Comparison of ENCODE assay signal across 12 mouse cellular contexts in genomic region chr8:89926666-89927232, GRCm38 (mm10).
DNase-seq lines count a peak whose midpoint lies in the region; ATAC-seq lines count a peak whose summit lies in the region.
"Had no signal": no experiment of that assay in that cellular context is flagged by ENCODE, and none has a peak within 500 bp of the region (broad histone marks: within the 10 kb centered on the region; RNA-seq: fewer than 3 reads in every experiment).

No protein-coding gene starts in this region.

- intact Hi-C loops in left cerebral cortex, postnatal 25 days (cut with DNase I): no loop called here

- H3K27me3 ChIP-seq in hindbrain, embryonic 13.5 days: no peaks in the 10 kb centered on the region
- H3K27me3 ChIP-seq in neural tube, embryonic 15.5 days (replicated peaks): no peaks in the 10 kb centered on the region
- H3K27me3 ChIP-seq in intestine, embryonic 16.5 days (replicated peaks; ENCODE audit: control insufficient read depth, insufficient read depth, low read length): no peaks in the 10 kb centered on the region
- H3K27me3 ChIP-seq: CH12.LX; heart, embryonic 13.5 days had no signal

- 0 out of 2 replicates have a peak overlapping the region, but pooled peaks have one; percentile 20 for H3K9ac ChIP-seq in hindbrain, embryonic 13.5 days
- H3K9ac ChIP-seq in neural tube, embryonic 15.5 days (replicated peaks): no peak overlapping the region
- no peak overlapping the region for H3K9ac ChIP-seq in intestine, embryonic 16.5 days (ENCODE audit: low read depth, low read length)
- H3K9ac ChIP-seq: heart, embryonic 13.5 days had no signal

- no peak overlapping the region for H3K4me3 ChIP-seq in hindbrain, embryonic 13.5 days
- H3K4me3 ChIP-seq in neural tube, embryonic 15.5 days (replicated peaks): no peak overlapping the region
- no peak overlapping the region for H3K4me3 ChIP-seq in intestine, embryonic 16.5 days (ENCODE audit: low read length)
- H3K4me3 ChIP-seq: heart, embryonic 13.5 days had no signal

- 4% methylated on average over 3 of the region's 3 CpGs for WGBS in hindbrain, embryonic 13.5 days
- WGBS in neural tube, embryonic 15.5 days: 14% methylated on average over 3 of the region's 3 CpGs
- WGBS in intestine, embryonic 16.5 days: 31% methylated on average over 3 of the region's 3 CpGs

- no peak overlapping the region for H3K4me2 ChIP-seq in hindbrain, embryonic 13.5 days
- no peak overlapping the region for H3K4me2 ChIP-seq in neural tube, embryonic 15.5 days
- H3K4me2 ChIP-seq in intestine, embryonic 16.5 days (ENCODE audit: low read depth, low read length): no peak overlapping the region
- H3K4me2 ChIP-seq: heart, embryonic 13.5 days had no signal

- H3K4me1 ChIP-seq in hindbrain, embryonic 13.5 days (replicated peaks): peaks cover 15% of the 10 kb centered on the region
- H3K4me1 ChIP-seq in neural tube, embryonic 15.5 days: peaks cover 10% of the 10 kb centered on the region; the same call in 1 of the 2 replicates
- H3K4me1 ChIP-seq in intestine, embryonic 16.5 days (ENCODE audit: control insufficient read depth, insufficient read depth, low read length): no peaks in the 10 kb centered on the region

- DNase-seq in left cerebral cortex, postnatal 25 days (ENCODE audit: low spot score in 2 of 2): peak; percentile 14 to 20
- DNase-seq in left cerebral cortex, adult 9 months (ENCODE audit: low spot score in 2 of 2): no peak
- peak; percentile 5 for DNase-seq in embryo, embryonic 9.5 days (ENCODE audit: extremely low spot score)
- DNase-seq in spleen, adult 18-20 months: no peak
- DNase-seq: kidney, adult 2 months; lung, adult 2 months; thymus, adult 18-20 months had no signal

- no peak for ATAC-seq in hindbrain, embryonic 13.5 days (ENCODE audit: low FRiP score)
- no peak for ATAC-seq in neural tube, embryonic 15.5 days (ENCODE audit: low FRiP score)
- no peak for ATAC-seq in intestine, embryonic 16.5 days

- H3K9me3 ChIP-seq in hindbrain, embryonic 13.5 days: no peaks in the 10 kb centered on the region
- H3K9me3 ChIP-seq in neural tube, embryonic 15.5 days (replicated peaks): no peaks in the 10 kb centered on the region
- no peaks in the 10 kb centered on the region for H3K9me3 ChIP-seq in intestine, embryonic 16.5 days (ENCODE audit: control insufficient read depth, low read length)
- H3K9me3 ChIP-seq: heart, embryonic 13.5 days had no signal

- H3K27ac ChIP-seq in hindbrain, embryonic 13.5 days: peak overlapping the region; percentile 44; the same call in 1 of the 2 replicates
- 0 out of 2 replicates have a peak overlapping the region, but pooled peaks have one; percentile 30 for H3K27ac ChIP-seq in neural tube, embryonic 15.5 days (replicated peaks)
- H3K27ac ChIP-seq in intestine, embryonic 16.5 days (ENCODE audit: low read length): no peak overlapping the region
- H3K27ac ChIP-seq: heart, embryonic 13.5 days had no signal

- no peaks in the 10 kb centered on the region for H3K36me3 ChIP-seq in hindbrain, embryonic 13.5 days
- H3K36me3 ChIP-seq in neural tube, embryonic 15.5 days: no peaks in the 10 kb centered on the region
- no peaks in the 10 kb centered on the region for H3K36me3 ChIP-seq in intestine, embryonic 16.5 days (ENCODE audit: control insufficient read depth, insufficient read depth, low read length)
- H3K36me3 ChIP-seq: heart, embryonic 13.5 days had no signal

Comparison
In these comparisons a context has a peak if more than half of its experiments do, and no peak if none do; other contexts are left out.
1. DNase-seq: peak in left cerebral cortex, postnatal 25 days (2 of 2) and embryo, embryonic 9.5 days (single experiment); none in left cerebral cortex, adult 9 months (0 of 2) and spleen, adult 18-20 months (0 of 2).